ENCODE assay signal across 10 mouse cellular contexts in genomic region chr7:101974505-101974904, GRCm38 (mm10). TPM values are rescaled to one million over a fixed set of nuclear protein-coding genes. Genes with fewer than 3 reads are reported as not detected.
DNase-seq lines count a peak whose midpoint lies in the region; ATAC-seq lines count a peak whose summit lies in the region.
"Had no signal": no experiment of that assay in that cellular context is flagged by ENCODE, and none has a peak within 500 bp of the region (broad histone marks: within the 10 kb centered on the region; RNA-seq: fewer than 3 reads in every experiment).

No protein-coding gene starts in this region.

- H3K9me3 ChIP-seq in heart, embryonic 15.5 days (replicated peaks) = no peaks in the 10 kb centered on the region
- H3K9me3 ChIP-seq: midbrain, embryonic 12.5 days had no signal

- no peak overlapping the region for H3K4me2 ChIP-seq in heart, embryonic 15.5 days
- H3K4me2 ChIP-seq: midbrain, embryonic 12.5 days had no signal

- no peak for ATAC-seq in heart, embryonic 15.5 days (replicated peaks; ENCODE audit: insufficient number of reproducible peaks, insufficient read depth, low FRiP score, low read depth)

- no peak overlapping the region for H3K4me3 ChIP-seq in heart, embryonic 15.5 days
- H3K4me3 ChIP-seq: midbrain, embryonic 12.5 days had no signal

- 26% methylated on average over 2 of the region's 2 CpGs for WGBS in heart, embryonic 15.5 days

- H3K9ac ChIP-seq in heart, embryonic 15.5 days = no peak overlapping the region
- H3K9ac ChIP-seq: midbrain, embryonic 12.5 days had no signal

- H3K36me3 ChIP-seq in heart, embryonic 15.5 days = 0 out of 2 replicates have a peak, but pooled peaks cover 7% of the 10 kb centered on the region

- peak overlapping the region; percentile 39 for H3K27ac ChIP-seq in heart, embryonic 15.5 days
- H3K27ac ChIP-seq: midbrain, embryonic 12.5 days had no signal

- peaks cover 42% of the 10 kb centered on the region for H3K4me1 ChIP-seq in heart, embryonic 15.5 days (replicated peaks)

- no peaks in the 10 kb centered on the region for H3K27me3 ChIP-seq in heart, embryonic 15.5 days
- H3K27me3 ChIP-seq: CH12.LX; midbrain, embryonic 12.5 days had no signal

- peak; percentile 8 for DNase-seq in embryo, embryonic 11 days
- DNase-seq in embryo, embryonic 9.5 days (ENCODE audit: extremely low spot score) = no peak
- peak; percentile 19 for DNase-seq in right cerebral cortex, postnatal 14 days
- no peak for DNase-seq in right cerebral cortex, postnatal 25 days
- peak; percentile 47 for DNase-seq in skeletal muscle tissue, adult 2 months (ENCODE audit: low read depth, low spot score)
- DNase-seq in spleen, postnatal 14 days (ENCODE audit: low spot score in 2 of 2) = no peak
- DNase-seq in retina, embryonic 14.5 days (ENCODE audit: low spot score) = no peak

RNA-seq across cellular contexts. Expression of gene Numa1, which starts 40.6 kb away (rescaled TPM):
- 40.0 and 50.0 TPM in 2 replicates for polyA plus RNA-seq in heart, embryonic 15.5 days (2015; fragmentation: Nextera tagmentation; extraction: Ambion mirVana)

RNA-seq across cellular contexts. Expression of gene Lrrc51, which starts 40.8 kb away (rescaled TPM):
- polyA plus RNA-seq in heart, embryonic 15.5 days (2015; fragmentation: Nextera tagmentation; extraction: Ambion mirVana) = 3.9 and 4.6 TPM in 2 replicates

RNA-seq across cellular contexts. Expression of gene Il18bp, which starts 44.0 kb away (rescaled TPM):
- 1.5 and 2.3 TPM in 2 replicates for polyA plus RNA-seq in heart, embryonic 15.5 days (2015; fragmentation: Nextera tagmentation; extraction: Ambion mirVana)

Comparison
In these comparisons a context has a peak if more than half of its experiments do, and no peak if none do; other contexts are left out.
1. DNase-seq: peak in embryo, embryonic 11 days (single experiment), right cerebral cortex, postnatal 14 days (single experiment) and skeletal muscle tissue, adult 2 months (single experiment); none in embryo, embryonic 9.5 days (single experiment), right cerebral cortex, postnatal 25 days (single experiment), spleen, postnatal 14 days (0 of 2) and retina, embryonic 14.5 days (single experiment).